Mouse (Mus musculus) G1E-ER4 (cell line): Measurements from ENCODE around the gene Eng. TPM values are rescaled to one million over a fixed set of nuclear protein-coding genes. Genes with fewer than 3 reads are reported as not detected.

Experiments used
- GATA1 ChIP-seq: IDR thresholded peaks from one replicate; pipeline ENCODE4 v1.8.0; 2012; ENCODE audit warnings: low read length, inconsistent platforms
- polyA plus RNA-seq: library from polyadenylated mRNA; stranded (reverse); fragments of >175 nt; gene quantifications from 2 replicates; pipeline ENCODE4 v1.2.3, GENCODE M21; 2012

Gene Eng
- polyA plus RNA-seq, 1 experiment = 0.31 TPM

DNA sequence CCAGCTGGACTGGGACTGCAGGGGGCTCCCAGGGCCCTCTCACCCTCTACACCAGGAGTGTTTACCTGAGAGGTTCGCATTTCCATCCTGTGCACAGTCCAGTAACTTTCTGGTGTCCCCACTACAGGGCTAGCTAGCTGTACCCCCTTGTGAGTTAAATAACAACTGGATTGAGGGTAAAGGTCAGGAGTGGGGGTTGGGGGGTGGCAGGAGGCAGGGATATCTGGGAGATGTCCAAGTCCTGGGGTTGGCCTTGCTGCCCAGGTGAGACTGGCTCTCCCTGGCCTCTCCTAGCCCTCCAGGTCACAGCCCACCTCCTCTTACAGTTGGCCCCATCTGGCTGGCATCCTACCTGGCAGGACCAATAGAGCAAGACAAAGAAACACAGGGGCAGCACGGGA, 57.6 kb downstream of the Eng start, which contains the start of gene Fpgs:
Fpgs (minus strand) TSS at position 125 of the 401 bp plus-strand sequence.
- TF ChIP-seq GATA1 = no peak

DNA sequence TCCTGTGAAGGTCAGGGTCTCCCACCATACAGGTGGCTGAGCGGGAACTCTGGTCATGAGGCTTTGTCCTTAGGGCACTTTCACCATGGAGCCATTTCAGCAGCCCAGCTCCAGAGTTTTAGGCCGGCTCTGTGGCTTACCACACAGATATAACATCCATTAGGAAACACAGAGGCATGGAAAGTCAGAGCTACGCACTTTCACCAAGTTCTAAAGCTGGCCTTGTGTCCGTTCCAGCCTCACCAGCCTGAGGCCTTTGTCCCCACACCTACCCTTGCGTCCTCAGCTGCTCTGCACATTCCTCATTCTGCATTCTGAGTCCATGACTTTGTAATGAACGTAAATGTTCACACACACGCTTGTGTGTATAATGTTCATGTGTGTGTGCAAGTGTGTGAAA, 58.6 kb downstream of the Eng start:
- TF ChIP-seq GATA1 = no peak

DNA sequence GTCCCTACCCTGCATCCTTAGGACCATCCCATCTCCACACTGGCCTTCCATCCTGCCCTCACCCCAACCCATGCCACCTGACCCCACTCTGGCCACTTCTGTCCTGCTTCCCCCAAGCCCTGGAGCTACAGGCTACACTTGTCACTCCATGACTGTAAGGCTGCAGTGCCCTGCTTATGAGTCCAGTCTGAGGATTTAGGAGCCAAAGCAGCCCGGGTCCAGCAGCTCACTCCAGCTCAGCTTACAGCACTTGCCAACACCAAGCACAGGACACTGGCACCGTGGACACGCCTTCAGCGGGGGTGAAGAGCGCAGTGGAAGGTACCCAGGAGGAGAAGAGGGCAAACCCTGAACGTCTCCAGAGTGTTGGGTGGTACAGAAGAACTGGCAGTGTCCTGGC, 60.6 kb downstream of the Eng start:
- no peak for TF ChIP-seq GATA1

DNA sequence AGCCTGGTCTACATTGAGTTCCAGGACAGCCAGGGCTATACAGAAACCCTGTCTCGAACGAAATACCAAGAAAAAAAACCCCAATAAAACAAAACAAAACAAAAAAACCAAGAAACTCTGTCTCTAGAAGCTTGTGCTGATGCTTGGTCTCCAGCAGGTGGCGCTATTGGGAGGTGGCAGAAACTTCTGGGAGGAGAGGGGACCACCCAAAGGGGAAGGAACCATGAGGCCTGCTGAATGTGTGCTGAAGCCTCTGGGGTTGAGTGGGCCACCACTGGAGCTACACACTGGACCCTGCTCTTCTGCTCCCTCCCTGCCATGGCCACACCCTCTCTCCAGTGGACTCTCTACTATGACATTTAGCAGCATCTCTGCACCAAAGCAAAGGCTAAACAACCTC, 62.2 kb downstream of the Eng start:
- TF ChIP-seq GATA1 = no peak

DNA sequence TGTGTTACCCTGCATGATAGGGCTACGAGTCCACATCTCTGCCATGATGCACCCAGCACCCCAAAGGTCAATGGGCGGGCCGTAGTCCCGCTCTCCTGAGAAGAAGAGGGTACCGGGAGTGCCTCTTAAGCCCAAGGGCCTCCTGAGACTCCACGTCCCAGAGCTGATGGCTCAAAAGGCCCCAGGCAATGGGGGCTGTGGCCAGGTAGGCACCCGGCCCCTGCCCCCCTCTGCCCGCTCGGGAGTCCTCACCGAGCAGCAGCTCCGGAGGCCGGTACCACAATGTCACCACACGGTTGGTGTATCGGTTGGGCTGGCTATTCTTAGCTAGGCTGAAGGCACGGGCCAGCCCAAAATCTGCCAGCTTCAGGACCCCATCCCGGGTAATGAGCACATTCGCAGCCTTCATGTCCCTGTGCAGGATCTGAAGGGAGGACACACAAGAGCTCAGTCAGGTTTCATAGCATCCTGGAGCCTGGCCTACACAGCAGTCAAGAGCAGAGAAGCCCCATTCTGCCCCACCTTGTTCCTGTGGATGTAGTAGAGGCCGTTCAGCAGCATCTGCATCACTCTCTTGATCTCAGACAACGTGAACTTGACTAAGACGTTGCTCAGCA, 63.2 kb downstream of the Eng start:
- TF ChIP-seq GATA1 = no peak

- no peak for TF ChIP-seq GATA1
Observed at GRCm38 (mm10) chr2:32710425-32710824, 64.0 kb downstream of the Eng start.

DNA sequence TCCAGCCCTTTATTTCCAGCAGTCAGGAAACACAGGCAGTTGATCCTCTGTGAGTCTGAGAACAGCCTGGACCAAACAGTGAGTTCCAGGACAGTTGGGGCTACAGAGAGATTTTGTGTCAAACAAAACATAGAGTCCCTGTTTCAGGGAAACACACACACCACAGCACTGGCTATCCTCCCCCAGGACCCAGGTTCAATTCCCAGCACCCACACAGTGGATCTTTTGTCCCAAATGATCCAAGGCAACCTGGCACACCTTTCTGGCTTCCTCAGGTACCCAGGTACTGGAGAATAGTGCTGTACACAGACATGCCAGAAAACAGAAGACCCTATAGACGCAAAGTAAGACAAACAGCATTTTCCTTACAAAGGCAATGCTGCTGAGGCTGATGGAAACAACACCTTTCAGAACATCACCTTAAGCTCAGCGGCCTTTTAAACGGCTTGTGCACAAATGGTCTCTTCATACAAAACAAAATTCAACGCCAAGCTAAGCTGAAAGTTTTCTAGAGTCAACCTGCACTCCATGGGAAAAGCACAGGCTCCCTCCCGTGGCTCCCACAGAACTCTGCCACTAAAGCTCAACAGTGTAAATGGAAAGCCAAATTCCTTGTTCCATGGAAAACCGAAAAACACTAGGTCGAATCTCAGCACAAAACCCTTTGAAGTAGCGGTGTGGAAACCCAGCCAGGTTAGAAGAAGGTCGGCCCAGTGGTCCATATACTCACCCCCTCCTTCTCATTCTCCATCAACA, 65.1 kb downstream of the Eng start:
- TF ChIP-seq GATA1 = no peak

- no peak for TF ChIP-seq GATA1
Observed at GRCm38 (mm10) chr2:32712108-32712551, 65.7 kb downstream of the Eng start.

DNA sequence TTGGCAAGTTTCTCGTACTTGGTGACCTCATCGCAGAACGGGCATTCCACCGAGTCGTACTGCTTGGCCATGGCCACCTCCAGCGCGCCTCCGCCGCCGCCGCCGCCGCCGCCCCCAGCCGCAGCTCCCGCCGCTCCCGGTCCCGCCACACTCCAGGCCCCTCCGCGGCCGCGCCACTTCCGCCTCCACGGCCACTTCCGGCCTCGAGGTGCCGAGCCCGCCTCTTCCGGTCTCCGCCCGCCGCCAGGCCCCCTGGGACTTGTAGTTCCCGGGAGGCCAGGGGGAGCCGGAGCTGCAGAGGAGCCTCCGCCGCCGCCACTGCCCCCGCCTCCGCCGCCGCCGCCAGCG, 66.2 kb downstream of the Eng start:
- TF ChIP-seq GATA1 = no peak

DNA sequence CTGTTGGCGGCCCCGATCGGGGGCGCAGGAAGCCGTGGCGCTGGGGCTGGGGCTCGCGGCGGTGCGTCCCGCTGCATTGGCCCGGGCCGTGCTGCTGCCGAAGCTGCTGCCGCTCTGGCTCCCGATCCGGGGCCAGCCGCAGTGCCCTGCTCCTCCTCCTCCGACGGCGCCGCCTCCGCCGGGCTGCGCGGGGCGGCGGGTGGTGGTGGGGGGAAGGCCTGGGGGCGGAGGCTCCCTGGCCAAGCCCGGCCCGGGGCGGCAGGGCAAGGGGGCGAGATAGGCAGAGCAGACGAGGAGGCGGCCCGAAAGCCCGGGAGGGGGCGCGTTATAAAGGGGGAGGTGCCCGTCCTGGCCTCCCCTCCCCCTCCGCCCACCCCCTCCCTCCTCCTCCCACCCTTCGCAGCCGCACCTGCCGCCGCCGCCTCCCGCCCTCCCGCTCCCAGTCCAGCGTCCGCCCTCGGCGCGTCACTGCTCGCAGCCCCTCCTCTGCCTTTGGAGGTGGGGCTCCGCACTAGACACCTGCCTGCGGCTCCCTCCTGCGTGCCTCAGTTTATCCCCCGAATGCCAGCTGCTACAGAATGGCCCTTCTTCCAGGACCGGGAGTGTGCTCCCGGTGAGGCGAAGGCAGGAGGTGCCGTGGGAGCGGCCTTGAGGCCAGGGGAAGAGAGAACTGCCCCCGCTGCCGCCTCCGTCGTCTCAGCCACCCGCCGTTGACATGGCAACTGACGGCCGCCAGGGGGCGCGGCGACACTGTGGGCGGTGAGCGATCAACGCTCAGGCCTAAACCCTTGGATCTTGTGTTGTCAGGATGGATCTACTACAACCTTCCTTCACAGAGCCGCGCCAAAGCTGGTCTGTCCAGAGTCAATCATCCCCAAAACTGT, 66.8 kb downstream of the Eng start, which contains the start of gene Cdk9:
Cdk9 (minus strand) TSS at position 143 of the 884 bp plus-strand sequence.
- no peak for TF ChIP-seq GATA1

DNA sequence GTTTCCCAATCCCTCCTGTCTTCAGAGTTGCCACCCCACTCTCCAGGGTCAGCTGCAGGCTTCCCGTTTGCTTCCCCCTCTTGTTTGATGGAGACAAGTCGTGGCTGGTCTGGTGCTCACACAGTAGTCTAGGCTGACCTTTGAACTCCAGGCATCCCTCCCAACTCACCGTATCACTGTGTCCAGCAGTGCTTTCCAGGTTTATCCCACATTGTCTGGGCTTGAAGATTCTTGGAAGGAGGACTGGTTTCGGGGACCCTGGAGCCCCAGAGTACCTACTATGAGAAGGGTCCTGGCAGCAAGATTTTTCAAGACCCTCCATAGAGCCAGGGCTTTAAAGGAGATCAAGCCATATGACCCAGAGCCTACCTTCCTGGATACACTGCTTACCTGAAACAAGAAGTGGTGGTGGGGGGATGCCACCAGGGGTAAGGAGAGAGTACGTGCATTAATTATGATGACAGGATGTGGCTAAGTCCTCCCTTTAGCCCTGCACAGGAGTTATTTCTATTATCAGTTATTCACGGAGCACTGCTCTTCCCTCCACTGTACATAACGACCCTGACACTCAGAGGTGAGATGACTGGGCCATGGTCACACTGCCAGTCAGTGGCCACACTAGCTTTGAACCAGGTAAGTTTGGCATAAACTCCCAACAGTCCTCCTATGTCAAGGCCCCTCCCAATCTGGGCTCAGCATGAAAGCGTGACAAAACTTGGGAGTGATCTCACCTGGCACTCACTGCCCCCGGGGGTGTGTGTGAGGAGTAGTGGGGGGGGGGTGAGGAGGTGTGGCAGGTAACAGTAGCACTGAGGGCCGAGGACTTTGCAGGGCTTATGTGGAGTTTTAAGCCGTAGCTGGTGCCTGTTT, 68.0 kb downstream of the Eng start:
- TF ChIP-seq GATA1 = no peak

DNA sequence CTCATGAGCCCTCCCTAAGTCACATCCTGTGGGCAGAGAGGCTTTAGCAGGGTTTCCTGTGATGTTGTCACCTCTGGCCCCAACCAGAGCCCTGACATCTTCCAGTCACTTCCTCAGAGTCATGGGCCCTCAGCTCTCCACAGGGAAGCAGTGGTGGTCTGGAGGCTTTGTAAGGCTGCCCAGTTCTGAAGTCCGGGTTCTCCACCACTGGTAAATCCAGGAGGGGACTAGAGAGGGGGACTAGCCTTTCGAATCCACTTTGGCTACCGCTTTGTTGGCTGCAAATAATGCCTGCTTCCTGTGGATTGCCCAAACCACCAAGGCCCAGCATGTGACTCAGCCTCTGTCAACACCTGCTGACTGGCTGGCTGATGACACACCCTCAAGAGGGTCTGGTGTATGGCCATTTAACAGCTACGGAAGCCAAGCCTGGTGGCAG, 68.6 kb downstream of the Eng start:
- no peak for TF ChIP-seq GATA1

- TF ChIP-seq GATA1 = no peak
Observed at GRCm38 (mm10) chr2:32718761-32719160, 72.4 kb downstream of the Eng start.

GRCm38 (mm10) chr2:32720053-32720452, 73.7 kb downstream of the Eng start:
- no peak for TF ChIP-seq GATA1

DNA sequence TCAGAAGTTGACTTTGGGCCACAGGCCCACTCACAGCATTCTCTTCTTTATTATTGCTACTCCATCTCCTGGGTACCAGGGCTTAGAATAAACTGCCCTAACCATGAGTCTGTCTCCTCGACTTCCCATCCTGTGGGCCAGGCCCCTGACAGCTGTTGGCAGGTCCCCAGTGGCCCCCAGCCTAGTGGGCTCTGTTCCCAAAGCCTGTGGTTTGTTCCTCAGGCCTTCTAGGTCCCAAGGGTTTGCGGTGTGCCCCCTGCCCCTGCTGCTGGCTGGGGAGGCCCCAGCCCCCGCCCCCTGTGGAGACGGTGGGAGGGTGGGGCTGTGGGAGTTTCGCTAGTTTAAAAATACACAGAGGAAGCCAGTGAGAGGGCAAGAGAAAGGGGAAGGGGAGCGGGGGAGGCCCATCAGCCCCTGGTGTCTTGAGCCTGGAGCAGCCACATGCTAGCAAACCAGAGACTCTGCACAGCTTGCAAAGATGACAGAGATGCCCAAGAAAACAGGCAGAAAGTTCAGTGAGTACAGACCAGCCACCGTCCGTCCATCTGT, 74.4 kb downstream of the Eng start, which contains the start of gene Sh2d3c:
Sh2d3c (plus strand) TSS at position 375 of the 549 bp plus-strand sequence.
- no peak for TF ChIP-seq GATA1
